Mouse (Mus musculus) c-Kit-positive CD71-positive TER-119-negative erythroid progenitor cells, embryonic 14.5 days (primary cell): Measurements from ENCODE around the gene Gpr45.
"Not testable (repeated sequence)": the region's sequence is repeated elsewhere in the genome, so short reads cannot be mapped to it uniquely, and the experiment has no call there.

ENCODE experiments used
- DNase-seq: peaks from one replicate; pipeline ENCODE4 v3.0.0-alpha.2; 2013; ENCODE audit warnings: low read depth

The Gpr45 gene

DNA sequence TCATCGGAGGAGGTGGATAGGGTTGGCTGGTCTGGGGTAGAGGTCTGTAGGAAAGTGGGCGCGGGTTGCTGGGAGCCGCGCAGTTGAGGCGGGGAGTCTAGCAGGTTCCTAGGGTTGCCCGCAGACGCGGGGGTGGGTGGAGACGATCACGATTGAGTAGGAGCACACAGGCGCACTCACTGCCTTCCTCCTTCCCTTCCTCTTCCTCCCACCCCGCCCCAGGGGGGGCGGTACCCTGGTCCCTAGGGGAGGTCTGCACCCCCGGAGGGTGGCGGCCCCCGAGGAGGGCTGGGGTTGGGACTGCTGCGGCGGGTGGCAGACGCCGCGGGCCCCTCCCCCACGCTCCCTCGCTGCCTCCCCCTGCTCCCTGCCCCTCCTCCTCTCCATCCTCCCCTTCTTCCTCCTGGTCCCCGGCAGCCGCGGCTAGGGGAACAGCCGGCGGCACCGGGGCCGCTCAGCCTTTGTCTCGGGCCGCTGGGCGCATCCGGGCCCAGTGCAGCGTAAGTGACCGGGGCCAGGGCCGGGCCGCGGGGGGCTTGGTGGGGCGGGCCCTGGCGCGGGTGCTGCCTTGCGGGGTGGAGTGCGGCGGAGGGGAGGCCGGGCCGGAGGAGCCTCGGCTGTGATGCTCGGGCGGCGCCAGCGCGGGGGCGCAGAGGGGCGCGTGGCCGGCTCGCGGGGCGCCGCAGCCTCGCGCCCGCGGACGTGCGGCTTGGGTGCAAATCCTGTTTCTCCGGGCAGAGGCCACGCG, at the start of gene Gpr45:
TSS of gene Gpr45 (plus strand) at position 139 of the 748 bp plus-strand sequence.
- DNase-seq: no peak

GRCm38 (mm10) chr1:42905148-42905547, 47.5 kb upstream of the Gpr45 start:
- no peak for DNase-seq

DNA sequence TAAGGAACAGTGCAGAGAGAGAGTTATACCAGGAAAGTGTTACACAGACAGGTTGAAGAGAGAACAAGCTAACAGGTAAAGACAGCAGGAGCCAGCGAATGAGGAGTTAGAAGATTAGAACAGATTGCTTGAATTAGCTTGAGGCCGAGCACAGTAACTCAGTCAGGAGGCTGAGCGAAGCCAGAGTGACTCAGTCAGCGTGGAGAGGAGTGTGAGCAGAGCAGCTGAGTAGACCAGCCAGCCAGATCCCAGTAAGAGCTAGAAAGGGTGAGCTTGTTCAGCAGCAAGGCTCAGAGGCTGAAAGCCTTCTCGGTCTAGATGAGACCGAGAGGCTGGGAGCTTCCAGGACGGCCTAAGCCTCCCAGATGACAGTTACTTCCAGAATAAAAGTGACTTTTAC, 46.0 kb upstream of the Gpr45 start:
- no peak for DNase-seq

DNA sequence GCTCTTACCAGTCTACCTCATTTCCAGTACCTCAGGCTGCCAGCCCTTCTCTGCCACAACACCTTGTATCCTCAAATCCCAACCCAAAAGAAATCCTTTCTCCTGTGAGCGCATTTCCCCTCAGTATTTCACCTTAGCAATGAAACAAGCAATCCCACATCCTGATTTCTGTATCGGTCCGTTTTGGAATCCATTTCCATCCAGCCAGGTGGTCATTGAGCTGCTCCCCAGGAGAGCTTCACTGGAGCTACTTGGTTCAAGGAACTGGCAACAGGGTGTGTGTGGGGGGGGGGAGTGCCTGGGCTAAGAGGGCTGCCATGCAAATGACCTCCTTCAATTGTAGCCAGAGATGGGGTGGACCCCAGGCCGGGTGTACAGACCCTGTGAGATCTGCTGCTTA, 45.5 kb upstream of the Gpr45 start:
- no peak for DNase-seq

GRCm38 (mm10) chr1:42915062-42915461, 37.6 kb upstream of the Gpr45 start:
- DNase-seq: no peak

GRCm38 (mm10) chr1:42916719-42917118, 36.0 kb upstream of the Gpr45 start:
- no peak for DNase-seq

- DNase-seq: no peak
Measured at GRCm38 (mm10) chr1:42917908-42918307, 34.8 kb upstream of the Gpr45 start.

DNA sequence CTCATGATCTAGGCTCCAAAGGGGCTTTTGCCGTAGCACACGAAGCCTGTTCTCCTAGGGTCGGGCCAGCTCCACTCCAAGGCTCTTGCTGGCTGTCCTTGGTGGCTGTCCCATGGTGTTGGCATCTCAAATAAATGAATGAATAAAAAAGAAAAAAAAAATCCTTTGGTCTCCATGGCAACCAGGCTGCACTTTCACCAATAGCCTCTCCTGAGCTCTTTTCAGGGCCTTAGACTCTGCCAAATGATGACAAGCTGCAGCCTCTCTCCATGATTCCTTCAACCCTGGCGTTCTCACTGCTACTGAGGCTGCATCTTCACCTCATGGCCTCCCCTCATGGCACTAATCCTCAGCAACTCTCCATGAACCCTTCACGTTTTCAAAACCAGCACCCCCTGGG, 28.7 kb upstream of the Gpr45 start:
- no peak for DNase-seq

GRCm38 (mm10) chr1:42933613-42934012, 19.1 kb upstream of the Gpr45 start:
- DNase-seq: no peak

- DNase-seq: no peak
Measured at GRCm38 (mm10) chr1:42948486-42948885, 4.2 kb upstream of the Gpr45 start.

DNA sequence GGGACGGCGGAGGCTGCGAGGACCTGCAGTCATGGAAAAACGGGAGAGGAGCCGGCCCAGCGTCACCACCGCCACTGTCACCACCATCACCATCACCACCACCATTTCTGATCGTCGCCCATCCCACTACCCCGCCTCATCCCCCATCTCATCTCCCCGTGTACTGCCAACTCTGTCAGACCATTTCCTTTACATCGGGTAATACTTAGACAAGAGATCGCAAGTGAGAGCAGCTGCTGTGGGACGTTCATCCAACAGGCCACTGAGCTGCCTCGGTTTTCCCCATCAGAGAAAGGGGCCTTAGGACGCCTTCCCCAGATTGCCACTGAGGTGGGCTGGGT, 780 bp downstream of the Gpr45 start:
- no peak for DNase-seq

- no peak for DNase-seq
Measured at GRCm38 (mm10) chr1:42956828-42957227, 4.2 kb downstream of the Gpr45 start.

DNA sequence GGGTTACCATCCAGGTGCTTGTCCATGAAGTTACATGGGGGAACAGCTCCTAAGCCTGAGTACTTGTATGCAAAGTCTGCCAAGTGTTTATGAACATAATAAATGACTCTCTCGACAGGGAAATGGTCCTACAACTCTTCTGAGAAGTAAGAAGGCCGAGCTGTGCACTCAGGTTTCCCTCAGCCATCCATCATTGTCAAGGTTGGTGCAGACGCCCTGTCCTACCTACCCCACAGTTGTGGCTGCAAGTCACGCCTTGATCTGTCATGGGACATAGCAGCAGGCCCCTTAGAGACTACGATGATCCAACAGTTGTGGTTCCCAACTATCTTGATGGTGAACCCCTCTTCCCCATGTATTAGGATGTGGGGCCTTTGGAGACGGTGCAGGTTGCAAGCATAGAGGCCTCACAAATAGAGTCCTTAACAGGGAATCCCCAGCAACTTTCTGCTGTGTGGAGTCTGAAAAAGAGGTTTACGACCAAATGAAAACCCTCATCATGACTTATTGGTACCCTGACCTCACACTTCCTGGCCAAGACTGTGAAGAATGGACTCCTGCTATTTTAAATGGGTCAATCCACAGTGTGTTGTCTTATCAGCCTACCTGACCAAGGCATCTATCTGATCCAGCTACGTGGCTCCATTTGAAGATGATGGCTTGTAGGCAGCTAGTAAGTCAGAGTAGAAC, 30.6 kb downstream of the Gpr45 start:
- no peak for DNase-seq

- no peak for DNase-seq
Measured at GRCm38 (mm10) chr1:42984119-42984518, 31.4 kb downstream of the Gpr45 start.

DNA sequence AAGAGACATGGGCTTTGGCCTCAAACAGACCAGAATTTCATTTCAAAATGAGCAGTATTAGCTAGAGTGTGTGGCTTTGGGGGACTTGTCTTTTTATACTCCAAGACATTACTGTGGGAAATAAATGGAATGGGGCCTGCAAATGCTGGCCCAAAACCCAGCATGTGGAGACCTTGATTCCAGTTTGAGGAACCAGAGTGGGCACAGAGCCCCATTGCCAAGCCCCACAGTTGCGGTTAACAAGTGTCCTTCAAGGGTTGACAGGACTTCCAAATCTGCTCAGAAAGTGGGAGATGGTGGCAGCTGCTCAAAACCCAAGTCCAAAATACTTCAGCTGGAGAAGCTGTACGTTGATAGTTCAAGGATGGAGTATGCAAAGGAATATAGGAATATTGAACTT, 36.3 kb downstream of the Gpr45 start:
- DNase-seq: no peak

- DNase-seq: no peak
Measured at GRCm38 (mm10) chr1:43006051-43006514, 53.4 kb downstream of the Gpr45 start.

DNA sequence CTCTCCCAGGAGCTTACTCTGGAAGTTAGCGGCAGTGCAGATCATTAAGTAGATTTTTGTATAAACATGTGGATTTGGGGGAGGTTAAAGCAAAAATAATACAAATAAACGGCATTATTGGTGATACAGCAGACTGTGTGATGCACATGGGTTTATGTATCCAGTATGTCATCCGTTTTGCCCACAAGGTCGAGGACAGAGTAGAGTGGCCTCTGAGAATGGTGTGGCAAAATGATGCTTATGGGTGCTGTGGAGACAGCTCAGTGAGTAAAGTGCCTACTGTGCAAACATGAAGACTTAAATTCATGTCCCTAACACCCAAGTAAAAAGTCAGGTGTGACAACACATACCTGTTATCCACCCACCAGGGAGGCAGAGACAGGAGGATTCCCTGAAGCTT, 53.9 kb downstream of the Gpr45 start:
- no peak for DNase-seq

GRCm38 (mm10) chr1:43010461-43010860, 57.8 kb downstream of the Gpr45 start:
- DNase-seq: no peak

GRCm38 (mm10) chr1:43015153-43015685, 62.5 kb downstream of the Gpr45 start:
- not testable (repeated sequence) for DNase-seq

DNA sequence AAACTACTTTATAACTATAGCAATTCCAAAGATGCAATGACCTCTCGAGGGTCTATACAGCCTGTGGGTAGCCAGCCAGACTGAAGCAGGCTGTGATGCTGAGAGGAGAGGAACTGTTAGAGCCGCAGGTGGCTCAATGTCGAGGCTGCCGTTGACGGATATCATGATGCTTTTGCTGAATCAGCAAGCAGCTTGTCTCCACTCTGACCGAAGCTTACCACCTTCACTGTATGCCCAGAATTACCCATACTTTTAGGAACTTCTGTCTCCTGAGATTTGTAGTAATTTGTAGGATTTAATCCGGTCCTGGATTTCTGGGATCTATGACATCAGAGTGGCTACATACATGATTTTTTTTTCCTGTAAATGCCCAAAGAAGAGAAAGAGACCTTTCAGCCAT, 83.3 kb downstream of the Gpr45 start:
- no peak for DNase-seq

GRCm38 (mm10) chr1:43042271-43042670, 89.6 kb downstream of the Gpr45 start:
- DNase-seq: no peak

- no peak for DNase-seq
Measured at GRCm38 (mm10) chr1:43045204-43045982, 92.7 kb downstream of the Gpr45 start.

- DNase-seq: no peak
Measured at GRCm38 (mm10) chr1:43046990-43047389, 94.3 kb downstream of the Gpr45 start.
